Mouse (Mus musculus) macrophage (primary cell): ENCODE data around the gene Smgc. TPM values are rescaled to one million over a fixed set of nuclear protein-coding genes. Genes with fewer than 3 reads are reported as not detected.
"Not testable (repeated sequence)": the region's sequence is repeated elsewhere in the genome, so short reads cannot be mapped to it uniquely, and the experiment has no call there.

Experiments used
- H3K27ac ChIP-seq: fragments of 350-480 bp; formaldehyde crosslinking; 2 replicates; pipeline ENCODE4 v1.9.0; 2021
- H3K36me3 ChIP-seq: fragments of 350-480 bp; formaldehyde crosslinking; 2 replicates; pipeline ENCODE4 v1.9.0; 2021; ENCODE audit errors: inconsistent target
- H3K4me3 ChIP-seq: fragments of 350-480 bp; formaldehyde crosslinking; 2 replicates; pipeline ENCODE4 v1.9.0; 2021; ENCODE audit errors: inconsistent target
- H3K79me2 ChIP-seq: fragments of 350-480 bp; formaldehyde crosslinking; 2 replicates; pipeline ENCODE4 v1.9.0; 2021; ENCODE audit errors: inconsistent target
- WGBS: methylation state at CpG from one replicate; pipeline ENCODE4 v1.1.7; 2026; ENCODE audit warnings: inconsistent platforms; ENCODE audit not compliant: missing documents; 5-methylcytosine and 5-hydroxymethylcytosine counted together
- polyA plus RNA-seq: library from polyadenylated mRNA; stranded (reverse); fragments of 250-400 nt; gene quantifications from 3 replicates; pipeline ENCODE4 v1.2.4, GENCODE M21; 2018; ENCODE audit warnings: inconsistent platforms
- total RNA-seq, 78 experiments: library from RNA; depleted of rRNA; stranded (reverse); fragments of 250-400 nt; gene quantifications; 1 replicate in 9 of 78; 2 replicates in 24 of 78; 3 replicates in 43 of 78; 4 replicates in 2 of 78; pipeline ENCODE4 v1.2.4; 2018; ENCODE audit warnings: inconsistent platforms in 56 of 78

Smgc gene
- not detected for total RNA-seq (2018; cell fraction: chromatin; rRNA removed)
- total RNA-seq (2018; cell fraction: cytosol; rRNA removed), result not detected
- not detected for total RNA-seq (2018; cell fraction: nucleus; rRNA removed)
- not detected in 3 replicates for polyA plus RNA-seq

DNA sequence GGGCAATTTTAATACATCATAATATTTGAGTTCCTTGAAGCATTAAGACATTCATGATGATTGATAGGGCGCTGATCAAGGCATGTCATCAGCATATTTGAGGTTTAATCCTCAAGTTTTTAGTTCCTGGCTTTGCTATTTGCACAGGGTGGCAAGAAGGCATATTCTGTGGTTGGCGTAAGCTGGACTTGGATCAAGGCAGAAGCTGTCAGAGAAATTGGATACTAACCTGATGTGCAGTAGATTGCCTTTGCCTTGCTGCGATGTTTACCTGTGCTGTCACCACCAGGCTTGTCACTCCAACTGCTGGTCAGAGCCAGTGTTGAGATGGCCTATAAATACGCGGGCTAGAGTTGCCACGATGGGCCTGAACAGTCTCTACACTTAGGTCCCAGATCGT, at the start of gene Smgc:
Smgc (plus strand) TSS at position 301 of the 400 bp plus-strand sequence.
- H3K27ac ChIP-seq, result no peak within 1 kb of the TSS
- H3K79me2 ChIP-seq, result no peaks in the 10 kb centered on the region
- H3K4me3 ChIP-seq, result no peak within 1 kb of the TSS
- no peaks in the 10 kb centered on the region for H3K36me3 ChIP-seq
- WGBS, result 87% methylated on average over 7 of the region's 7 CpGs

DNA sequence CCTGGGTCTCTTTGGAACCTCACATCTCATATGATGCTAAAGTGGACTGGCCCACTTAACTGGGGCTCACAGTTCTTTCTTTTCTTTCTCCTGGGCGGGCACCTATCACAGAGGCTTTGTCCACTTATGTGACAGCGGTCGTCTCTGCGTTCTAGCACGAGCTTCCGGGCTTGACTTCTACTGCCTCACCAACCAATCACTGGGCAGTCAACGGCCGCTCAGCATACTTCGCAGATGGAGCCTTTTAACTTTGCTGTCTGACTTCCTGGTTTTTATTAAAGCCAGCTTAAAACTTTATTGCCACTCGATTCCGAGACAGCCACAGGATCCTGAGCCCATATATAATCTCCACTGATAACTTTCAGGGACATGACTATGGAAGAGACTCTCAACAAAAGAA, 49.7 kb upstream of the Smgc start:
- Histone ChIP-seq H3K36me3 (no peaks in the 10 kb centered on the region), H3K79me2 (no peaks in the 10 kb centered on the region), H3K27ac (no peak overlapping the region), H3K4me3 (no peak overlapping the region)
- 97% methylated on average over 11 of the region's 11 CpGs for WGBS

- 97% methylated on average over 4 of the region's 4 CpGs for WGBS
- no peak overlapping the region for H3K27ac ChIP-seq
- no peaks in the 10 kb centered on the region for H3K36me3 ChIP-seq
- H3K79me2 ChIP-seq, result no peaks in the 10 kb centered on the region
- no peak overlapping the region for H3K4me3 ChIP-seq
Observed at GRCm38 (mm10) chr15:91806463-91806862, 31.6 kb upstream of the Smgc start.

GRCm38 (mm10) chr15:91835319-91835718, 2.7 kb upstream of the Smgc start:
- H3K36me3 ChIP-seq, result no peaks in the 10 kb centered on the region
- no peak overlapping the region for H3K4me3 ChIP-seq
- H3K79me2 ChIP-seq, result no peaks in the 10 kb centered on the region
- WGBS, result 63% methylated on average over 6 of the region's 6 CpGs
- H3K27ac ChIP-seq, result no peak overlapping the region

GRCm38 (mm10) chr15:91864130-91864529, 26.1 kb downstream of the Smgc start:
- H3K4me3 ChIP-seq, H3K27ac ChIP-seq, H3K79me2 ChIP-seq, H3K36me3 ChIP-seq: not testable (repeated sequence)
- WGBS, result 71% methylated on average over 5 of the region's 5 CpGs

DNA sequence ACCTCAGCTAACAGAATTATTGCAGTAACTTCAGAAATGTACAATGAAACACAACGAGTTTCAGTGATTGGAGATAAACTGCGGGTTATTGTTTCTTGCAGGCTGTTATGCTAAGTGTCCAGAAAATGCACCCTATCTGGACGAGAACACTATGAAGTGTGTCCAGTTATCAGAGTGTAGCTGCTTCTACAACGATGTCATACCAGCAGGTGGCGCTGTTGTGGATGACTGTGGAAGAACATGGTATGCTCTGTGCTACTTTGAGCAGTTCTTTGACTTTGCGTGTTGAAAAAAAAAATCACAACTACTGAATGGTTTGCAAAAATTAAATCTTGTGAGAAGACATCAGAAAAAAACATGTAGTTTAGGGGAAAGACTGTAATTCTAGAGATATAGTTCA, 62.2 kb downstream of the Smgc start:
- Histone ChIP-seq H3K36me3 (no peaks in the 10 kb centered on the region), H3K4me3 (no peak overlapping the region), H3K79me2 (no peaks in the 10 kb centered on the region), H3K27ac (no peak overlapping the region)
- 61% methylated on average over 6 of the region's 6 CpGs for WGBS

DNA sequence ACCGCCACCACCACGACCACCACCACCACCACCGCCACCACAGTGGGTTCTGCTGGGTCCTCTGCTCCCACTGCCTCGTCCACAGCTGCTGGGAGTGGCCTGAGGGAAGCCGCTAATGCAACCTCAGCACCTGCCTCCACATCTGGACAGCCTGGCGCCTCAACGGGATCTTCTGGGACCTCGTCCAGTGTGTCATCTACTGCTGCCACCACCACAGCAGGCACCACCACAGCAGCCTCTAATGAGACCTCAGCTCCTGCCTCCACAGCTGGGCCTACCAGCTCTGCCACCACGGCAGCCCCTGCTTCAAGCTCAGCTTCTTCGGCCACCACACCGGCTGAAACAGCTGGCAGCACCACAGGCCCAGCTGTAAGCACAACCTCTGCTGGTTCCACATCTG, 69.0 kb downstream of the Smgc start:
- H3K79me2 ChIP-seq, H3K27ac ChIP-seq, H3K36me3 ChIP-seq, H3K4me3 ChIP-seq: not testable (repeated sequence)
- no CpG with 5 or more reads among the region's 11 CpGs for WGBS

Other genes starting within 250 kb of the Smgc start
- 1.5 to 5.0 TPM (median 3.4 TPM) in 3 replicates for gene Lrrk2, start 165.1 kb upstream of the Smgc start, polyA plus RNA-seq
- not detected in 3 replicates for gene Cntn1, start 212.9 kb downstream of the Smgc start, polyA plus RNA-seq